Mouse (Mus musculus) lung, embryonic 15.5 days (tissue): ENCODE measurements around the gene Sorl1. TPM values are rescaled to one million over a fixed set of nuclear protein-coding genes. Genes with fewer than 3 reads are reported as not detected.

ENCODE experiments used
- ATAC-seq: fragments of 200-750 bp; cut with Nextera tagmentation; 2 replicates; pipeline ENCODE4 v1.8.0; 2017; ENCODE audit warnings: moderate number of reproducible peaks, borderline replicate concordance; ENCODE audit not compliant: low FRiP score, low TSS enrichment; ENCODE audit errors: extremely low read depth
- H3K27ac ChIP-seq: fragments of 300-500 bp; sonication (generic); 2 replicates; pipeline ENCODE4 v1.5.1; 2015; ENCODE audit warnings: moderate library complexity, mild to moderate bottlenecking, inconsistent platforms
- H3K27me3 ChIP-seq: fragments of 300-500 bp; sonication (generic); 2 replicates; pipeline ENCODE4 v1.6.1; 2015; ENCODE audit warnings: inconsistent platforms
- H3K36me3 ChIP-seq: fragments of 300-500 bp; sonication (generic); 2 replicates; pipeline ENCODE4 v1.6.1; 2015; ENCODE audit warnings: inconsistent platforms
- H3K4me1 ChIP-seq: fragments of 300-500 bp; sonication (generic); 2 replicates; pipeline ENCODE4 v1.6.1; 2015; ENCODE audit warnings: inconsistent platforms
- H3K4me2 ChIP-seq: fragments of 300-500 bp; sonication (generic); 2 replicates; pipeline ENCODE4 v1.6.1; 2015; ENCODE audit warnings: inconsistent platforms, mild to moderate bottlenecking, moderate library complexity
- H3K4me3 ChIP-seq: fragments of 300-500 bp; sonication (generic); 2 replicates; pipeline ENCODE4 v1.5.1; 2015; ENCODE audit warnings: mild to moderate bottlenecking, inconsistent platforms
- H3K9ac ChIP-seq: fragments of 300-500 bp; sonication (generic); 2 replicates; pipeline ENCODE4 v1.6.1; 2015; ENCODE audit warnings: inconsistent platforms
- H3K9me3 ChIP-seq: fragments of 300-500 bp; sonication (generic); 2 replicates; pipeline ENCODE4 v1.6.1; 2016; ENCODE audit warnings: inconsistent platforms
- whole genome bisulfite sequencing: fragments of 180-500 bp; shearing (Covaris S2); methylation state at CpG from one replicate; pipeline ENCODE4 v1.1.7; 2015; 5-methylcytosine and 5-hydroxymethylcytosine counted together
- polyA plus RNA-seq: library from polyadenylated mRNA; unstranded; fragments of >200 nt; fragmentation: Nextera tagmentation; extraction: Ambion mirVana; gene quantifications from 2 replicates; pipeline ENCODE4 v1.2.1, GENCODE M21; 2015

Sorl1 gene
- polyA plus RNA-seq, 1 experiment from 2014 or later: 14.9 TPM

- H3K27me3 ChIP-seq: no peaks in the 10 kb centered on the region
- H3K4me1 ChIP-seq: peaks cover 3% of the 10 kb centered on the region; the same call in 1 of the 2 replicates
- no peak overlapping the region for H3K27ac ChIP-seq
- no peak for ATAC-seq
- H3K36me3 ChIP-seq: no peaks in the 10 kb centered on the region
- H3K4me3 ChIP-seq: no peak overlapping the region
- no peak overlapping the region for H3K9ac ChIP-seq
- H3K4me2 ChIP-seq: no peak overlapping the region
- H3K9me3 ChIP-seq: no peaks in the 10 kb centered on the region
- 81% methylated on average over 7 of the region's 7 CpGs for WGBS
Measured at GRCm38 (mm10) chr9:42101266-42101665, 22.8 kb downstream of the Sorl1 start.

GRCm38 (mm10) chr9:42100618-42101210 is 23.4 kb downstream of the Sorl1 start:
- ATAC-seq: no peak
- 68% methylated on average over 9 of the region's 9 CpGs for WGBS
- H3K9ac ChIP-seq: no peak overlapping the region
- no peaks in the 10 kb centered on the region for H3K27me3 ChIP-seq
- H3K9me3 ChIP-seq: no peaks in the 10 kb centered on the region
- no peak overlapping the region for H3K27ac ChIP-seq
- no peak overlapping the region for H3K4me3 ChIP-seq
- H3K36me3 ChIP-seq: no peaks in the 10 kb centered on the region
- H3K4me2 ChIP-seq: no peak overlapping the region
- peaks cover 3% of the 10 kb centered on the region; the same call in 1 of the 2 replicates for H3K4me1 ChIP-seq

- peak overlapping the region; percentile 8; the same call in 1 of the 2 replicates for H3K27ac ChIP-seq
- H3K4me2 ChIP-seq: no peak overlapping the region
- WGBS: 76% methylated on average over 5 of the region's 5 CpGs
- H3K27me3 ChIP-seq: no peaks in the 10 kb centered on the region
- H3K9me3 ChIP-seq: no peaks in the 10 kb centered on the region
- H3K4me1 ChIP-seq: peaks cover 3% of the 10 kb centered on the region; the same call in 1 of the 2 replicates
- no peak for ATAC-seq
- H3K4me3 ChIP-seq: no peak overlapping the region
- H3K36me3 ChIP-seq: no peaks in the 10 kb centered on the region
- no peak overlapping the region for H3K9ac ChIP-seq
Measured at GRCm38 (mm10) chr9:42098474-42099121, 25.5 kb downstream of the Sorl1 start.

GRCm38 (mm10) chr9:42097731-42098473 is 26.2 kb downstream of the Sorl1 start:
- Histone ChIP-seq H3K9me3 (no peaks in the 10 kb centered on the region), H3K4me3 (no peak overlapping the region), H3K27me3 (no peaks in the 10 kb centered on the region), H3K36me3 (no peaks in the 10 kb centered on the region), H3K9ac (no peak overlapping the region), H3K4me1 (peaks cover 3% of the 10 kb centered on the region; the same call in 1 of the 2 replicates), H3K27ac (no peak overlapping the region), H3K4me2 (no peak overlapping the region)
- ATAC-seq: no peak
- WGBS: 83% methylated on average over 8 of the region's 8 CpGs

GRCm38 (mm10) chr9:42097006-42097730 is 26.9 kb downstream of the Sorl1 start:
- Histone ChIP-seq H3K9ac (no peak overlapping the region), H3K27ac (no peak overlapping the region), H3K4me1 (peaks cover 1% of the 10 kb centered on the region; the same call in 1 of the 2 replicates), H3K4me3 (no peak overlapping the region), H3K27me3 (no peaks in the 10 kb centered on the region), H3K36me3 (no peaks in the 10 kb centered on the region), H3K9me3 (no peaks in the 10 kb centered on the region), H3K4me2 (no peak overlapping the region)
- no peak for ATAC-seq
- 82% methylated on average over 7 of the region's 7 CpGs for WGBS

GRCm38 (mm10) chr9:42094752-42095151 is 29.3 kb downstream of the Sorl1 start:
- no peak overlapping the region for H3K9ac ChIP-seq
- H3K36me3 ChIP-seq: no peaks in the 10 kb centered on the region
- H3K4me3 ChIP-seq: no peak overlapping the region
- H3K27me3 ChIP-seq: no peaks in the 10 kb centered on the region
- ATAC-seq: peak; percentile 64; the same call in 1 of the 2 replicates
- no peak overlapping the region for H3K4me2 ChIP-seq
- no peaks in the 10 kb centered on the region for H3K9me3 ChIP-seq
- WGBS: 42% methylated on average over 11 of the region's 11 CpGs
- no peak overlapping the region for H3K27ac ChIP-seq
- H3K4me1 ChIP-seq: no peaks in the 10 kb centered on the region

GRCm38 (mm10) chr9:42094028-42094551 is 30.0 kb downstream of the Sorl1 start:
- no peaks in the 10 kb centered on the region for H3K4me1 ChIP-seq
- 84% methylated on average over 7 of the region's 7 CpGs for WGBS
- H3K4me3 ChIP-seq: no peak overlapping the region
- no peaks in the 10 kb centered on the region for H3K36me3 ChIP-seq
- H3K4me2 ChIP-seq: no peak overlapping the region
- no peak for ATAC-seq
- no peak overlapping the region for H3K27ac ChIP-seq
- no peaks in the 10 kb centered on the region for H3K27me3 ChIP-seq
- no peak overlapping the region for H3K9ac ChIP-seq
- no peaks in the 10 kb centered on the region for H3K9me3 ChIP-seq

- Histone ChIP-seq H3K4me1 (0 out of 2 replicates have a peak, but pooled peaks cover 5% of the 10 kb centered on the region), H3K36me3 (no peaks in the 10 kb centered on the region), H3K4me3 (no peak overlapping the region), H3K9me3 (no peaks in the 10 kb centered on the region), H3K27me3 (no peaks in the 10 kb centered on the region), H3K9ac (no peak overlapping the region), H3K4me2 (no peak overlapping the region), H3K27ac (no peak overlapping the region)
- ATAC-seq: no peak
- 84% methylated on average over 2 of the region's 2 CpGs for WGBS
Measured at GRCm38 (mm10) chr9:42092749-42093148, 31.3 kb downstream of the Sorl1 start.

- no peak overlapping the region for H3K27ac ChIP-seq
- no peaks in the 10 kb centered on the region for H3K27me3 ChIP-seq
- H3K4me2 ChIP-seq: no peak overlapping the region
- no peak overlapping the region for H3K4me3 ChIP-seq
- 0 out of 2 replicates have a peak, but pooled peaks cover 5% of the 10 kb centered on the region for H3K4me1 ChIP-seq
- H3K36me3 ChIP-seq: no peaks in the 10 kb centered on the region
- 85% methylated on average over 4 of the region's 4 CpGs for WGBS
- H3K9ac ChIP-seq: no peak overlapping the region
- no peaks in the 10 kb centered on the region for H3K9me3 ChIP-seq
- ATAC-seq: no peak
Measured at GRCm38 (mm10) chr9:42091561-42091960, 32.5 kb downstream of the Sorl1 start.

- WGBS: 42% methylated on average over 4 of the region's 4 CpGs
- no peaks in the 10 kb centered on the region for H3K36me3 ChIP-seq
- H3K4me1 ChIP-seq: 0 out of 2 replicates have a peak, but pooled peaks cover 5% of the 10 kb centered on the region
- no peaks in the 10 kb centered on the region for H3K9me3 ChIP-seq
- peak; percentile 35; the same call in 1 of the 2 replicates for ATAC-seq
- peak overlapping the region; percentile 58 for H3K27ac ChIP-seq
- no peak overlapping the region for H3K4me2 ChIP-seq
- no peak overlapping the region for H3K9ac ChIP-seq
- H3K4me3 ChIP-seq: no peak overlapping the region
- H3K27me3 ChIP-seq: no peaks in the 10 kb centered on the region
Measured at GRCm38 (mm10) chr9:42087921-42088320, 36.2 kb downstream of the Sorl1 start.

- no peaks in the 10 kb centered on the region for H3K27me3 ChIP-seq
- ATAC-seq: no peak
- H3K27ac ChIP-seq: no peak overlapping the region
- no peak overlapping the region for H3K9ac ChIP-seq
- no peak overlapping the region for H3K4me2 ChIP-seq
- H3K9me3 ChIP-seq: no peaks in the 10 kb centered on the region
- 0 out of 2 replicates have a peak, but pooled peaks cover 5% of the 10 kb centered on the region for H3K4me1 ChIP-seq
- no peaks in the 10 kb centered on the region for H3K36me3 ChIP-seq
- no peak overlapping the region for H3K4me3 ChIP-seq
- WGBS: 90% methylated on average over 13 of the region's 13 CpGs
Measured at GRCm38 (mm10) chr9:42085970-42086369, 38.1 kb downstream of the Sorl1 start.
